Mouse (Mus musculus): Measurements from ENCODE around the gene Maml1. TPM values are rescaled to one million over a fixed set of nuclear protein-coding genes. Genes with fewer than 3 reads are reported as not detected.

The Maml1 gene
- total RNA-seq, 2 experiments from 2014 or later = 10.3 to 10.7 TPM

DNA sequence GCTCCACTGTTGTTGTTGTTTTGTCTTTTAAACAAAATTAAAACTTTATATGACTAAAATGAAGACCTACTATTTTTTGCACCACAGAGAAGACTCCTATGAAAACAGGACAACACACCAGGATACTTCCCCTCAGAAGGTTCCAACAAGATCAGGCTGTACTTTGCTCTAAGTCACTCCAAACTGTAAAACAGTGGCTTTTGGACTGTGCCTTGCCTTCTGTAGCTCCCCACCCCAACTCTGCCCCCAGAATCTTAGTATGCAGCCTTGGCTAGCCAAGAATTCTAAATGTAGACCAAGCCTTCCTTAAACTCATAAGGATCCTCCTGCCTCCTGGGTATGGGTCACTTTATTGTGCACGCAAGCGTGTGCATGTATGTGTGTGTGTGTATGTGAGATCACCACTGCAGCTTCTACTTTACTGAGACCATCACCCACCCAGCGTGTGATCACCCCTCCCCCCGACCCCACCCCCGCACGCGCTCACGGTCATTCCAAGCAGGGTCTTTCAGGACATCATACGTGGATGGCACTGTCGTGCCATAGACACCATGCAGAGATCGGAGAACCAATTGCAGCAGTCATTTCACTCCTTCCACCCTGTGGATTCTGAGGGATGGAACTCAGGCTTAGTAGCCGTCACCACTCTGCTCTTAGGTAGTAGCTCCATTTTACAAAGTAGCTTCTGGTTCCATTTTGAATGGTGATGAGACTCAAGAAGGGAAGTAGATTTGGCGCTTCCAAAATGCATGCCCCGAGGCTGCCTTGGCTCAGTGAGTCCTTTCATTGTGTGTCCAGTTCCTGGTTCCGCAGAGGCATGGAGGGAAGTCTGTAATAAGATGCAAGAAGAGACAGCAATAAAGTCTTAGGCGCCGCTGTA, 68.1 kb downstream of the Maml1 start:
- no peak for DNase-seq (ENCODE audit: low spot score in 2 of 2)

DNA sequence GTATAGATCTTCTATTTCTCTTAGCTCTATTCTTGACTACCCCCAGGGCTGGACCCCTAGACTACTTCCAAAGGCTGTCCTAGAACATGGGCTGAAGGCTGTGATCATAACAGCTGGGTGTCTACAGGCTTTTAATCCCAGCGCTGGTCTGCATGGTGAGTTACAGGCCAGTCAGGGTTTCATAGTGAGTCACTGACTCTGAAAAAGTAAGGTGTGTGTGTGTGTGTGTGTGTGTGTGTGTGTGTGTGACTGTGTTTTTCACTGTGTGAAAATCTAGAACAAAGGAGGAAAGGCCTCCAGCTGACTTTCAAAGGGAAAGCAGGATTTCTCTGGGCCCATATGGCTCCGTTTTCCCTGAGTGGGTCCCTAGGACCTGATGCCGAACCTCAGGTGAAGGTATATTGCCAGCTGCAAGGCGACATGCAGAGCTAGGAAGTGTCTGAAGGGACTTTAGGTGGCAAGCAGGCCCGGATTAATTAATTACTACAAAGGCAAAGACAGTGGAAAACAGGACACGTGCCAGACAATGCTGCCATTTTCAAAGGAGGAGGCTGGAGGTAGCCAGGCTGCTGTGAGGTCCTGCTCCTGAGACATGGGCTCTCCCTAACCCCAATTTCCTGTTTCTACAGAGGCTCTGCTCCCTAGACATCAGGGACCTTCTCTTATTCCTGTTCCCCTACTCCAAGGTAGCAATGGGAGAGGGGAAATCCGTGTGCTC, 69.4 kb downstream of the Maml1 start:
- no peak for DNase-seq (ENCODE audit: low spot score in 2 of 2)

DNA sequence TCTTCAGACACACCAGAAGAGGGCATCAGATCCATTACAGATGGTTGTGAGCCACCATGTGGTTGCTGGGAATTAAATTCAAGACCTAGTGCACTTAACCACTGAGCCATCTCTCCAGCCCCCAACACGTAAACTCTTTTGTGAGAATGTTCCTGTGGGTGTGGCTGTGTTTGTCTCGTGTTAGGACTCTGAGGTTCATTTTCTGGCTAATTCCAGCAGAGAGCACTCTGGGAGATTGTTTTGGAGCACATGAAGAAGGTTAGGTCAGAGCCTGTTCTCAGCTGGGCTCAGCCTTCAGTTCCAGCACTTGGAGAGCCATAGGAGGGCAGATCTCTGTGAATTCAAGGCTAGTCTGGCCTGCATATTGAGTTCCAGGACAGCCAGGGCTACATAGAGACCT, 72.3 kb downstream of the Maml1 start:
- no peak for DNase-seq (ENCODE audit: low spot score in 2 of 2)

DNA sequence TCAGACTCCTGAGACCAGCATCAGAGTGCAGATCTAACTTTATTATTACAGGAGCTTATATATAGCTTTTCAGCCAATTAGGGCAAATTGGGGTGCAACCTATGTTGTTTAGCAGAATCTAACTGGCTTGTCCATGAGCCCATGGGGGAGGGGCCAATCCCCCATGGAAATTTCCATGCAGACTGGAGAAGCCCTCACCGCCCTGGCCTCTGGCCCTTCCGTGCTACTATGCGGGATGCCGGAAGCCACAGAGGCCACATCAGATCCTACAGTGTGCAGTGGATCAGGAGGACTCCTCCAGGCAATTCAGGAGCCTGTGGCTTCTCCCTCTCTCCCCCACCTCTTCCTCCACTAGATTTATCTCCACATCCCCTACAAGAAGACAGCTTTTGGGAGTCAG, 74.3 kb downstream of the Maml1 start:
- no peak for DNase-seq (ENCODE audit: low spot score in 2 of 2)

DNA sequence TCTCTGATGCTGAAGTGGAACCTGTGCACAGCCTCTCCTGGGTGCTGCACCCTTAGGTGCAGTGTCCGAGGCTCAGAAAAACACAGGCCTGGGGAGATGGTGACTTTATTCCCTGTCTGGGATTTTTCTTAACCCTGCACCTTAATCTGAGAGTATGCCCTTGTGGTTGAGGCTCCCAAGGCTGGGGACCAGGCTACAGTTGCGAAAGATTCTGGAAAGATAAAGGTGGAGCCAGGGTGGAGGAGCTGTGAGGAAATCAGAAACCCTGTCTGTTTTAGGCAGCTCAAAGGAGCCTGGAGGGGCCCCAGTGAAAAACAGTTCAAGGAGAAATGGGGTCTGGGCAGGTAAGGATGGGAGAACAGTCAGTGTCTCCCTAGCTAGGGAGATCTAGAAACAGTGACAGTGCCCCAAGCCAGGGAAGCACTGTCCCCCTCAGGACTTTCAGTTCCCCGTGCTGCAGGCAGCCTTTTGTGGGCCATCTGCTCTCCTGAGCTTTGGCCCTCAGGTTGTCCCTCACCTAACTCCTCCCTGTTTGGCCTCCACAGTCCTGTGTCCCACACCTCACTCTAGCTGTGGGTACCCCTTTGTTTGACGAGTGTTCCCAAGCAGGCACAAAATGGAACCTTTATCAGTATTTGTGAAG, 75.3 kb downstream of the Maml1 start:
- no peak for DNase-seq (ENCODE audit: low spot score in 2 of 2)

DNA sequence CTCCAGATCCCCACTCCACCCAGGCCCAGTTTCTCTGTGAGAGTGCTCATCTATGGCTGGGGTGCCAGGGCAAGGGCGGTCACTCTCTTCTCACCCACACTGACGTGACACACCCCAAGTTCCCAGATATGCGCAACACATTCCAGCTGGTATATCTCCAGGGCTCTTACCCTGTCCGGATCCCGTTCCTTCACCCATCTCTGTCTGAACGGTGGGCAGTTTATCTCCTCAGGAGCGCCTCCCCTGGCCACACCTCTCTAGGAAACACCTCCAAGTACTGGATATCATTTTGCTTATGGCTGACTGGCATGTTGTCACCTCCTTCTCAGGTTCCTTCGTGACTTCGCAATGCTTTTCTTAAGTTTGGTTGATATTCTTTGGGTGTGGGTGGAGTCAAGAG, 76.5 kb downstream of the Maml1 start:
- DNase-seq (ENCODE audit: low spot score in 2 of 2) = no peak

DNA sequence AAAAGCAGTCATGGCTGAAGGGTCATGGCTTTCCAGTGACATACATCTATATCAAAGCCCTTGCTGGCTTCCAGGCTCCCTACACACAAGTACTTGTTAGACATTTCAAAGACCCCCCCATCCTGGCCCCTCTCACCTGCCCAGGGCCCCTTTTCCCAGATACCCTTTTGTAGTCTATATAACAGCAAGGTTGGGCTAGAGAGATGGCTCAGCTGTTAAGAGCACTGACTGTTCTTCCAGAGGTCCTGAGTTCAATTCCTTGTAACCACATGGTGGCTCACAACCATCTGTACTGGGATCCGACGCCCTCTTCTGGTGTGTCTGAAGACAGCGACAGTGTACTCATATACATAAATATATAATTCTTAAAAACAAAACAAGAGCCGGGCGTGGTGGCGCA, 77.5 kb downstream of the Maml1 start:
- no peak for DNase-seq (ENCODE audit: low spot score in 2 of 2)

DNA sequence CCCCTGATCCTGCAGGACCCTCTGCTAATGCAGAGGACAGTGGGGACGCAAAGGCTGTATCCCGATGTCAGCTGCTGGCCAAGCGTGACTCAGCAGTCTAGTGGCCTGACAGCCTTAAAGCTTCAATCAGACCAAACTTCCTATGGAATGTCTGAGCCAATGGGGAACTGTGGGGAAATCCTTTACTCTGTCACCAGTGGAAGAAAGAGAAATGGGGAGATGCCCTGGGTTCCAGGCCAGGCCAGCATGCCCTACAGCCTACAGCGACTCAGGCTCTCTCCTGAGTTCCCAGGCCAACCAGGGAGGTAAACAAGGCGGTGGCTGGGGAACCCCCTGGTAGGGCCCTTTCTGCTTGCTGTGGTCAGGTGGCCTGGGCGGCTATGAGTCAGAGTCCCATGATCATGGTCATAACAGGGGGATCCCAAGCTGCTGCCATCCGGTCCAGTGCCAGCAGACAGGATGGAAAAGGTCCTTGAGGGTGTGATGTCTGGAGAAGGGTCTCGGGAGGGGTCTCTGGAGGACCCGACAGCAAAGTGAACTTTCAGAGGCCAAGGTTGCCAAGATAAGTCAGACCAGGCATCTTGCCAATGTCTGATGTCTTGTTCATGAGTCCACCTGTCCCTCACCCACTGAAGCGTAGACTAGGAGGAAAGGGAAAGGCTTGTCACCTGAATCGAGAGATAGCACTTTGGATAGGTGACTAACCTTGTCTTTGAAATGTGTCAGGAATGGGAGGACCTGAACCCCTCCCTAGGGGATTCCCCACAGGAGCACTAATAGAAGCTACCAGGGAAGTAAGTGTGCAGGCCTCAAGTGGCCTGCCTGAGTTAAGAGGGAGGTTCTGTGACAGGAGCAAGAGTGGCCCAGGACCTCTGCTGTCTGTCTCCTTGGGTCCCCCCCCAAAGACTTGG, 79.0 kb downstream of the Maml1 start:
- DNase-seq (ENCODE audit: low spot score in 2 of 2) = peak; percentile 40 to 53

DNA sequence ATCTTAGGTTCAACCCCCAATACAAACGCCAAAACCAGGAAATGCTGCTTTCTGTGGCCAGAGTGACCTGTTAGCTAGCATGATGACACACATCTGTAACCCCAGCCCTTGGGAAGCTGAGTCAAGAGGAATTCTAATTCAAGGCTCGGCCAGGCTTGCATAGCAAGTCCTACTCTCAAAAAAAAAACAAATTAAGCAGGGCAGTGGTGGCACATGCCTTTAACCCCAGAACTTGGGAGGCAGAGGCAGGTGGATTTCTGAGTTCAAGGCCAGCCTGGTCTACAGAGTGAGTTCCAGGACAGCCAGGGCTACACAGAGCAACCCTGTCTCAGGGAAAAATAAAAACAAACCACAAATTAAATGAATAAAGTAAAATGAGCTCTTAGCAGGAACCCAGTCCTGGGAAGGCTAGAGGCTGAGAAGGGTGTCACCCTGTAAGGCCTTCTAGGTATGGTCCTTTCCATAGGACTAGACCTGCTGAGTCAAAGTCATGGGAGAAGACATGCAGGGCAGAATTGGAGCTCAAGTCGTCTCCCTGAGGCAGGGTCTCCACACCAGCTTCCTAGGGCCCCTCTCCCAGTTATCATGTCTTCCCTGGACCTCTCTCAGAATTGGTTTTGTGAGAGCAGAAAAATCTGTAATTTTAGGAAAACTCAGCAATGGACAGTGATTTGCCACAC, 79.9 kb downstream of the Maml1 start:
- no peak for DNase-seq (ENCODE audit: low spot score in 2 of 2)

DNA sequence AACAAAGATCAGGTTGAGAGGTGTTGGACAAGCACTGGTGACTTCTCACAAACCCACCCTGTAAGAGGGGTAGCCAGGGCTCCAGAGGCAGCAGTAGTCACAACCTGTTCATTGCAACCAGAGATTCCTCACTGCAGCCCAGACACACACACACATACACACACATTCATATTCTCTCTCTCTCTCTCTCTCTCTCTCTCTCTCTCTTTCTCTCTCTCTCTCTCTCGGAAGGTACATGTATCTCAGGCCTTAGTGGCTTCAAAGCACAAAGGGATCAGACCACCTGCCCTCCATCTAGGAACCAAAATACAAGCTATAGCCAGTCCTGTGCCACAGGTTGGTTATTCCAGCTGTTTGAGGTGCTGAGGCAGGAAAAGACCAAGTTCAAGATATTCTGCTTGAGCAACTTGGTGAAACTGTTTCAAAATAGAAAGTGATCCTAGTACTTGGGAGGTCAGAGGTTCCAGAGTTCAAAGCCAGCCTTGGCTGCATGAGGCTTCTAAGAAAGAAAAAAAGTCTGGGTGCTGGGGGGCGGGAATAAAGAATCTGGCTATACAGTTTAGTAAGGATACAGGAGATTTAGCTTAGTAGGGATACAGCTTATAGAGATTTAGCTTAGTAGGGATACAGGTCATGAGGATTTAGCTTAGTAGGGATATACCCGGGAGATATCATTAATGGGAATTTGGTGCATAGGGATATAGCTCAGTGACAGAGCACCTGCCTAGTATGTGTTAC, 80.6 kb downstream of the Maml1 start:
- no peak for DNase-seq (ENCODE audit: low spot score in 2 of 2)

DNA sequence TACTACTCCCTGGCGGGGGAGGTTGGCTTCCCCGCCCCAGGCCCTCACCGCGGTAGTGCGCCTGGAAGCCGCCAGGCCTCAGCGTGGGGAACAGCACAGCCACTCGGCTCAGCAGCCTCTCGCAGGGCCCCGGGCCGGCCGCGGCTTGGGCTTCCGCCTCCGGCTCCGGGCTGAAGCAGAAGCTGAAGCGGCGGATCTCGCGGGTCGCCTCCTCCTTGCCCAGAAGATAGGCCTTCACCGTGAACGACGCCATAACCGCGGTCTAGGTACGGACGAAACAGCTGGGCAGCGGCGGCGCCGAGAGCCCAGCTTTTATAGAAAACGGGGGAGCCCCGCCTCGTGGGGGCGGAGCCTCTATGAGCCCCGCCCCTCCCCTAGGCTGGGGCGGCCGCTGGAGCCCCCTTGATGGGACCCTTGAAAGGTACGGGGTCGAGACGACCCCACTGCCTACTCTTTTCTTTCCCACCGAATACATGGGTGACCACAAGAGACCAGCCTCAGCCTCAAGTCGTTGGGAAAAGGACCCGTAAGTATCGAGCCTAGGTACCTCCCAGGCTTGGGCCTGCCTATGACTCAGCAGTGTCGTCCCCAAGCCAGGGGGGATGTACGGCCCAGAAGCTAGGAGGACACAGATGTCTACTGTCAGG, 81.5 kb downstream of the Maml1 start, which contains the start of the genes Sqstm1 and Mgat4b:
Gene Sqstm1, minus strand, starts transcription at position 323 of the 647 bp plus-strand sequence.
Gene Mgat4b, plus strand, starts transcription at position 386 of the 647 bp plus-strand sequence.
- peak; percentile 75 to 80 for DNase-seq (ENCODE audit: low spot score in 2 of 2)

DNA sequence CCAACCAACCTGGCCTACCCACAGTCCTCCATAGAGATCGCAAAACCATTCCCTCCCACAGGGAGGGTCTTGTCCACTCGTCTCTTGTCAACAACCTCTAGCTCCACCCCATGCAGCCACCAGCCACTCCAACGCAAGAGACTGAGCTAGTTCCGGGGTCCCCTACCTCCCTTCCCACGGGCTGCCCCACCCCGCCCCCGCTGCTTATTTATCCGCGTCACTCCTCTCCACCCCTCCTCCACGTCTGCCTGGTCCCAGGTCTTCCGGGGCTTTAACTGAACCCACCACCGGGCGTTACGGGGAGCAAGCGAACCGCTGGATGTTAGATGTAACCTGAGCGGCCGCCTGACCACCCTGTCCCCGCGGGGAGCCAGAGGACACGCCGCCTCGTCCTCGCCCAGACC, 82.0 kb downstream of the Maml1 start:
- peak; percentile 73 to 84 for DNase-seq (ENCODE audit: low spot score in 2 of 2)

DNA sequence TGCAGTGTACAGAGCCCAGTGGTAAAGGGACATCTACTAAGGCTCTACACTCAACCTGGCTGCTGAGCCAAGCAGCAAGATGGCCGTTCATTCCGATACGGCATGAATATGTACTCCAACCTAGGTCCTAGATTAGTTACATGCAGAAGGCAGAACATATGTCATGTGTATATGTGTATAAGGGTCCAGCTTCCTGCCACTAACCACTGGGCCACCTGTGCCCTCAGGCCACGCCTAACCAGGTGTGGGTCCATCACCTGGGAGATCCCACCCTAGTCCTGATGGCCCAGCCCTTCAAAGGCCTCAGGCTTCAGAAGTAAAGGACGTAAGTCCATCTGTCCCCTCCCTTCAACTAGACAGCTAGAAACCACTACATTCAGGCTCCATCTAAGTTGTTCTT, 84.1 kb downstream of the Maml1 start:
- no peak for DNase-seq (ENCODE audit: low spot score in 2 of 2)

DNA sequence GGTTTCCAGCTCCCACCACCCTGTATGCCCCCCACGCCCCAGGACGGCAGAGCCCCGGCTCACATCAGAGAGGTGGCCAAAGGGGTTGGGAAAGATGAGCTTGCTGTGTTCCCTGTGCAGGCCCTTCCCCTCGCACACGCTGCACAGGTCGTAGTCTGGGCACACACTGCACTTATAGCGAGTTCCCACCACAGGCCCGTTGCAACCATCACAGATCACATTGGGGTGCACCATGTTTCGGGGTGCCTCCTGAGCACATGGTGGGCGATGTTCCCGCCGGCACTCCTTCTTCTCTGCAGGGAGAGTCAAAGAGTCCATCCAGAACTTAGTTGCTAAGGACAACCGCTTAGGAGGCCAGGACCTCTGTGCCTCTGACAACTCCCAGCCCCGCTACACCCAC, 84.8 kb downstream of the Maml1 start:
- no peak for DNase-seq (ENCODE audit: low spot score in 2 of 2)

DNA sequence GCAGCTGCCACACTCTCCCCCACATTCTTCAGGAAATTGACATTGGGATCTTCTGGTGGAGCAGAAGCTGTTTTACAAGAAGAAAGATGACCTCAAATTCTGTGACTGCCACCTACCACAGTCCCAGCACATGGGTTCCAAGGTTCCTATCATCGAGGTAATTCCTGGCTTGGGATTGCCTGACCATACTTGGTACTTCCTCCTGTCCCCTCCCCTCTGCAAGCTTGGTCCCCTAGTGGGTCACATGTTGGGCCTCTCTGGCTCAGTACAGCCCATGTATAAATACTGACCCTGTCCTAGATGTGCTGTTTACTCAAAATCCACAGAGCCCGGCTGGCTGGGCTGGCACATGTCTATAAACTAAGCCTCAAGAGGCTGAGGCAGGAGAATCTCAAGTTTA, 86.1 kb downstream of the Maml1 start:
- no peak for DNase-seq (ENCODE audit: low spot score in 2 of 2)
